Mouse (Mus musculus) C2C12 (cell line): ENCODE results near the gene Ctr9. TPM values are rescaled to one million over a fixed set of nuclear protein-coding genes. Genes with fewer than 3 reads are reported as not detected.

ENCODE experiments used
- H3K27me3 ChIP-seq: one replicate; pipeline ENCODE4 v1.6.1; 2011; ENCODE audit not compliant: control insufficient read depth, insufficient read depth, insufficient read length
- H3K36me3 ChIP-seq: one replicate; pipeline ENCODE4 v1.6.1; 2011; ENCODE audit not compliant: control insufficient read depth, insufficient read depth
- H3K4me3 ChIP-seq: one replicate; pipeline ENCODE4 v1.5.1; 2011; ENCODE audit warnings: mild to moderate bottlenecking, control low read depth; ENCODE audit not compliant: poor library complexity, insufficient read depth, severe bottlenecking
- H3K79me2 ChIP-seq: one replicate; pipeline ENCODE4 v1.6.1; 2011; ENCODE audit not compliant: control insufficient read depth, insufficient read depth
- H3K79me3 ChIP-seq: one replicate; pipeline ENCODE4 v1.6.1; 2011; ENCODE audit warnings: low read depth, control low read depth
- H3ac ChIP-seq: one replicate; pipeline ENCODE3; 2011; ENCODE audit warnings: low read depth; ENCODE audit not compliant: control insufficient read depth, insufficient read length
- CEBPB ChIP-seq: IDR thresholded peaks from one replicate; pipeline ENCODE4 v1.6.1; 2011; ENCODE audit warnings: low read depth, mild to moderate bottlenecking, control low read depth, moderate library complexity
- CTCF ChIP-seq: IDR thresholded peaks from one replicate; pipeline ENCODE4 v1.5.1; 2011; ENCODE audit not compliant: control insufficient read depth, insufficient read depth, insufficient read length
- FOSL1 ChIP-seq: IDR thresholded peaks from one replicate; pipeline ENCODE4 v1.8.0; 2011; ENCODE audit warnings: mild to moderate bottlenecking, low read length; ENCODE audit not compliant: poor library complexity, insufficient read depth, severe bottlenecking
- MAX ChIP-seq: IDR thresholded peaks from one replicate; pipeline ENCODE4 v1.6.1; 2011; ENCODE audit warnings: mild to moderate bottlenecking, control low read depth
- MYOD1 ChIP-seq: IDR thresholded peaks from one replicate; pipeline ENCODE4 v1.6.1; 2011; ENCODE audit warnings: low read depth; ENCODE audit not compliant: control insufficient read depth, insufficient read length
- MYOG ChIP-seq: IDR thresholded peaks from one replicate; pipeline ENCODE4 v1.6.1; 2011; ENCODE audit not compliant: control insufficient read depth, insufficient read length; ENCODE audit errors: extremely low read depth
- USF1 ChIP-seq: IDR thresholded peaks from one replicate; pipeline ENCODE4 v1.6.1; 2011; ENCODE audit warnings: low read depth, mild to moderate bottlenecking, control low read depth, moderate library complexity
- polyA plus RNA-seq: library from polyadenylated mRNA; unstranded; fragments of >200 nt; fragmentation: generic; extraction: Trizol; gene quantifications from one replicate; pipeline ENCODE4 v1.2.1, GENCODE M21; 2012; ENCODE audit warnings: missing spikeins

The Ctr9 gene
- polyA plus RNA-seq, 1 experiment, result 19.0 TPM

DNA sequence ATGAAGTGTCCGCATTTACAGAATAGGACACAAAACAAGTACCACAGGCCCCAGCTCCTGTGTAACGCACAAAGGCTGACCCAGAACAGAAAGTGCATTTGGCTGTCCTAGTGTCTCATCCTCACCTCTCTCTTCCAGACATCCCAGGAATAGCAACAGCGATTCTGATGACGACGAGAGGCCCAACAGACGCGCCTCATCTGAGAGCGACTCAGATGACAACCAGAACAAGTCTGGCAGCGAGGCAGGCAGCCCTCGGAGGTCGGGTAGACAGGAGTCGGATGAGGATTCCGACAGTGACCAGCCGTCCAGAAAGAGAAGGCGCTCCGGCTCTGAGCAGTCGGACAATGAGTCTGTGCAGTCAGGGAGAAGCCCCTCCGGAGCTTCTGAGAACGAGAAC, 26.5 kb downstream of the Ctr9 start:
- H3K27me3 ChIP-seq, result no peaks in the 10 kb centered on the region
- H3K36me3 ChIP-seq, result peaks cover 45% of the 10 kb centered on the region
- H3ac ChIP-seq, result no peak overlapping the region
- TF ChIP-seq MYOD1, result no peak
- no peak for TF ChIP-seq USF1
- TF ChIP-seq MYOG, result no peak
- no peak for TF ChIP-seq CEBPB
- TF ChIP-seq MAX, result no peak
- TF ChIP-seq CTCF, result no peak
- TF ChIP-seq FOSL1, result no peak
- no peaks in the 10 kb centered on the region for H3K79me2 ChIP-seq
- H3K79me3 ChIP-seq, result no peaks in the 10 kb centered on the region
- no peak overlapping the region for H3K4me3 ChIP-seq

DNA sequence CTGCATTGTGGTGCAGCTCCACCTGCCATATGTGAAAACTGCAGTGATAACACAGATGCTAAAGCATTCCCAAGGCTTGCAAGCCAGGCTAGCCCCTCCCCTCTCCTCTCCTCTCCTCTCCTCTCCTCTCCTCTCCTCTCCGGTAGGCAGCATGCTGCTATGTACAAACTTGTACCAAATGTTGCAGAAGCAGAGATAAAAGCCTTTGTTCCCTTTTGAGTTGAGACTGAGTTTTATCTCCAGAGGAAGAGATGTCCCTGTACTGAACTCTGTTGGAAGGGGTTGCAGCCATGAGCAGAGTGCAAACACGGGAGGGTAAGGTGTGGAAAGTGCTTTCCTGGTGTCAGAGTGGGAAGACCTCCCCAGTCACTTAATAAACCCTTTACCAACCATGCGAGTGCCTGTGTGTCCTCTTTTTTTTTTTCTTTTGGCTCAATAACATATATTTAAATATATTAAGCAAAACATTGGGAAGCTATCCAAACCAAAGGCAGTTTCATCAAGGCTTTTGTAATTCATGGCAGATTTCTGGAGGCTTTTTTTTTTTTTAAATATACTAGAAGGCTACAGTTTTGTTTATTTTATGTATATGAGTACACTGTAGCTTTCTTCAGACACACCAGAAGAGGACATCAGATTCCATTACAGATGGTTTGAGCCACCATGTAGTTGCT, 27.4 kb downstream of the Ctr9 start:
- Histone ChIP-seq H3K4me3 (no peak overlapping the region), H3K27me3 (no peaks in the 10 kb centered on the region), H3K36me3 (peaks cover 45% of the 10 kb centered on the region), H3K79me3 (no peaks in the 10 kb centered on the region), H3ac (no peak overlapping the region), H3K79me2 (no peaks in the 10 kb centered on the region)
- TF ChIP-seq CTCF (no peak), MAX (no peak), USF1 (no peak), FOSL1 (no peak), CEBPB (no peak), MYOG (no peak), MYOD1 (no peak)

DNA sequence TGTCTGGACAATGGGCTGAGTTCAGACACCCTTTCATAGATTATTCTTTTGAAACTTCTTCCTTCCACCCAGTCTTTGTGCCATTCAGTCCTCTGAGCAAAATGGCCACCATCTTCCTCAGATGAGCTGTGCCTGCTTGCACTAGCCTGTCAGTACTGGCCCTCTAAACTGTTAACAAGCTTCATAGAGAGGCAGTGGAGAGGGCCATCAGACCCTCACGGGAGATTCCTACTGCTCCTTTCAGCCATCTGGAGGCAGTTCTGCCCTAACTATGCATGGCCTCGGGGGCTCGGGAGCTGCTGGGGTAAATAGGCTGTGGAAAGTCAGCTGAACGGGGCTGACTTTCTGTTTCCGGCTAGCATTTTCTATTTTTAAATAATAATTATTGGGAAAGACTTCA, 30.8 kb downstream of the Ctr9 start:
- no peak overlapping the region for H3ac ChIP-seq
- no peaks in the 10 kb centered on the region for H3K79me2 ChIP-seq
- no peaks in the 10 kb centered on the region for H3K79me3 ChIP-seq
- H3K27me3 ChIP-seq, result no peaks in the 10 kb centered on the region
- peaks cover 15% of the 10 kb centered on the region for H3K36me3 ChIP-seq
- H3K4me3 ChIP-seq, result no peak overlapping the region
- TF ChIP-seq CEBPB (no peak), MYOG (no peak), MAX (no peak), CTCF (no peak), FOSL1 (no peak), MYOD1 (no peak), USF1 (no peak)

DNA sequence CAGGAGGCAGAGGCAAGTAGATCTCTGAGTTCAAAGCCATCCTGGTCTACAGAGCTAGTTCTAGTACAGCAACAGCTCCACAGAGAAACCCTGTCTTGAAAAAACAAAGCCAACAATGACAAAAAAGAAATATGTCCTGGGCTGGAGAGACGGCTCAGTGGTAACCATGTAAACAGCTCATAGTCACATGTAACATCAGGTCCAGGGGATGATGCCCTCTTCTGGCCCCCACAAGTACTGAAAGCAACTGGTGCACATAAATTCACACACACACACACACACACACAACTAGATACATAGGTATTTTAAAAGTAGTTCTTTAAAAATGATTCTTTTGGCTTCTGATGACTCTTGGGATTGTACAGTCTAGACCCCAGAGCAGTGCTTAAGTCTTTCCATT, 34.2 kb downstream of the Ctr9 start:
- no peak overlapping the region for H3ac ChIP-seq
- H3K79me3 ChIP-seq, result no peaks in the 10 kb centered on the region
- no peaks in the 10 kb centered on the region for H3K79me2 ChIP-seq
- H3K27me3 ChIP-seq, result no peaks in the 10 kb centered on the region
- peaks cover 7% of the 10 kb centered on the region for H3K36me3 ChIP-seq
- TF ChIP-seq USF1 (no peak), CEBPB (no peak), FOSL1 (no peak), MYOD1 (no peak), CTCF (no peak), MYOG (no peak), MAX (no peak)
- no peak overlapping the region for H3K4me3 ChIP-seq

DNA sequence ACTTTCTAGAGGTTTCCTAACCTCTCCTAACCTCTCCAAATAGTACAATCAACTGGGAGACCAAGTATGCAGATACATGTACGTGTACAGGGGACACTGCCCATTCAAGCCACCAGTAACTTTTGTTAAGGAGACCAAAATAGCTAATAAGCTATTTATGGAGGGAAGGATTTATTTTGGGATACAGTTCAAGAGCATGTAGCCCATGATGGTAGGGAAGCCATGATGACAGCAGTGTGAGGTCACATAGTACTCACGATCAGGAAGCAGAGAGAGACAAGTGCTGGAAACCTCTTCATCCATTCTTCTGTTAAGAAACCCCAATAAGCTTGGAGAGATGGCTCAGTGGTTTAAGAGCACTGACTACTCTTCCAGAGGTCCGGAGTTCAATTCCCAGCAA, 39.4 kb downstream of the Ctr9 start:
- H3K27me3 ChIP-seq, result no peaks in the 10 kb centered on the region
- peaks cover 2% of the 10 kb centered on the region for H3K79me3 ChIP-seq
- TF ChIP-seq FOSL1 (no peak), CTCF (no peak), CEBPB (no peak), MAX (no peak), MYOD1 (no peak), MYOG (no peak), USF1 (no peak)
- no peak overlapping the region for H3ac ChIP-seq
- H3K79me2 ChIP-seq, result no peaks in the 10 kb centered on the region
- no peak overlapping the region for H3K4me3 ChIP-seq
- peaks cover 59% of the 10 kb centered on the region for H3K36me3 ChIP-seq
